Comparison of ENCODE assay signal across 19 mouse cellular contexts in the genomic region with DNA sequence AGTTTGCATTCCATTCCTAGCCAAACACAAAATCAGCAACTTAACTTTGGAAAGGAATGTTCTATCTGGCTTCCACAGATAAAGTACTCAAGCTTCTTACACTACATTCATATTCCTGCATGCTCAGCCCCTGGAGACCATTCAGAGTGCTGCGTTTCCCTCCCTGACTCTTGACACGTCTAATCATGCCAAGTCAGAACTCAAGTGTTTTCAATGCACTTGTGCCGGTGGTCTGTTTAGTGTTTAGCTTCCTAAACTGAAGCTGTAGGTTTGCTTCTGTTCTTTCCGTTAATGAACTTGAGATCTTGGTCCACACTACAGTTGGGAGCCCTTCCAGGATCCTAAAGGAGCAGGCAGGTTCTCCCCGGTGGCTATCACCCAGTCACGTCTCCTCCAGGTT.
DNase-seq lines count a peak whose midpoint lies in the region; ATAC-seq and TF ChIP-seq lines count a peak whose summit lies in the region.
"Had no signal": no experiment of that assay in that cellular context is flagged by ENCODE, and none has a peak within 500 bp of the region (broad histone marks: within the 10 kb centered on the region; RNA-seq: fewer than 3 reads in every experiment).

No protein-coding gene starts in this region.

- intact Hi-C loops in heart, postnatal 14 days (cut with DNase I): no loop called here
- intact Hi-C loops in heart, postnatal 10 days (cut with DNase I): no loop called here

- peak overlapping the region; percentile 44; the same call in 1 of the 2 replicates for H3K9ac ChIP-seq in heart, embryonic 13.5 days
- H3K9ac ChIP-seq in lung, embryonic 14.5 days: no peak overlapping the region
- H3K9ac ChIP-seq in midbrain, embryonic 15.5 days: no peak overlapping the region
- H3K9ac ChIP-seq: forebrain, embryonic 12.5 days; limb, embryonic 12.5 days; liver, embryonic 12.5 days had no signal

- no peak for DNase-seq in heart, postnatal 14 days
- DNase-seq in heart, postnatal 10 days: peak; percentile 37 to 43
- DNase-seq in lung, embryonic 14.5 days: peak; percentile 67
- peak; percentile 80 for DNase-seq in lung, postnatal 36 days
- no peak for DNase-seq in MN1 (ENCODE audit: low spot score)
- DNase-seq in left cerebral cortex, adult 18-20 months (ENCODE audit: low spot score in 2 of 2): no peak
- DNase-seq: B cell, adult 2 months; cerebellum, adult 2 months; kidney, postnatal 4 days; layer of hippocampus, adult 9-11 months; retina, postnatal 1 day; right cerebral cortex, postnatal 4 days; thymus, postnatal 4 days had no signal

- ATAC-seq in heart, embryonic 13.5 days (ENCODE audit: extremely low read depth, insufficient number of reproducible peaks, low FRiP score, low TSS enrichment): no peak
- ATAC-seq in lung, embryonic 14.5 days (ENCODE audit: insufficient read depth): peak; percentile 57
- ATAC-seq in midbrain, embryonic 15.5 days (replicated peaks): no peak
- ATAC-seq: liver, embryonic 12.5 days had no signal

- peak overlapping the region; percentile 50 for H3K4me2 ChIP-seq in heart, embryonic 13.5 days
- peak overlapping the region; percentile 24; the same call in 1 of the 2 replicates for H3K4me2 ChIP-seq in lung, embryonic 14.5 days
- H3K4me2 ChIP-seq in midbrain, embryonic 15.5 days: no peak overlapping the region
- H3K4me2 ChIP-seq: forebrain, embryonic 12.5 days; limb, embryonic 12.5 days; liver, embryonic 12.5 days; midbrain, embryonic 11.5 days had no signal

- no peak for TF ChIP-seq CTCF in lung, embryonic 14.5 days (IDR thresholded peaks at IDR 0.05; ENCODE audit: low read depth)

- H3K36me3 ChIP-seq in heart, embryonic 13.5 days: peaks cover 22% of the 10 kb centered on the region
- H3K36me3 ChIP-seq in lung, embryonic 14.5 days (ENCODE audit: insufficient read depth): peaks cover 27% of the 10 kb centered on the region
- H3K36me3 ChIP-seq in midbrain, embryonic 15.5 days (replicated peaks): no peaks in the 10 kb centered on the region
- H3K36me3 ChIP-seq: forebrain, embryonic 12.5 days had no signal

- H3K27ac ChIP-seq in heart, embryonic 13.5 days (replicated peaks): peak overlapping the region; percentile 92
- peak overlapping the region; percentile 62; the same call in 1 of the 2 replicates for H3K27ac ChIP-seq in lung, embryonic 14.5 days (ENCODE audit: low read depth)
- H3K27ac ChIP-seq in midbrain, embryonic 15.5 days: no peak overlapping the region
- H3K27ac ChIP-seq: forebrain, embryonic 12.5 days; limb, embryonic 12.5 days; liver, embryonic 12.5 days had no signal

- H3K9me3 ChIP-seq in heart, embryonic 13.5 days: no peaks in the 10 kb centered on the region
- H3K9me3 ChIP-seq in lung, embryonic 14.5 days (ENCODE audit: low read depth, low read length): no peaks in the 10 kb centered on the region
- no peaks in the 10 kb centered on the region for H3K9me3 ChIP-seq in midbrain, embryonic 15.5 days
- H3K9me3 ChIP-seq: forebrain, embryonic 12.5 days; limb, embryonic 12.5 days; liver, embryonic 12.5 days had no signal

- H3K27me3 ChIP-seq in heart, embryonic 13.5 days (replicated peaks): no peaks in the 10 kb centered on the region
- no peaks in the 10 kb centered on the region for H3K27me3 ChIP-seq in lung, embryonic 14.5 days (ENCODE audit: insufficient read depth, low read length)
- no peaks in the 10 kb centered on the region for H3K27me3 ChIP-seq in midbrain, embryonic 15.5 days (replicated peaks)
- H3K27me3 ChIP-seq: forebrain, embryonic 12.5 days; limb, embryonic 12.5 days; liver, embryonic 12.5 days had no signal

- 25% methylated on average over 6 of the region's 6 CpGs for WGBS in heart, embryonic 13.5 days
- 47% methylated on average over 6 of the region's 6 CpGs for WGBS in lung, embryonic 14.5 days
- WGBS in midbrain, embryonic 15.5 days: 90% methylated on average over 6 of the region's 6 CpGs

- H3K4me3 ChIP-seq in heart, embryonic 13.5 days: no peak overlapping the region
- H3K4me3 ChIP-seq in lung, embryonic 14.5 days (ENCODE audit: low read depth, low read length): no peak overlapping the region
- no peak overlapping the region for H3K4me3 ChIP-seq in midbrain, embryonic 15.5 days
- H3K4me3 ChIP-seq: forebrain, embryonic 12.5 days; limb, embryonic 12.5 days; liver, embryonic 12.5 days had no signal

- peaks cover 80% of the 10 kb centered on the region for H3K4me1 ChIP-seq in heart, embryonic 13.5 days
- H3K4me1 ChIP-seq in lung, embryonic 14.5 days (ENCODE audit: insufficient read depth): peaks cover 39% of the 10 kb centered on the region
- H3K4me1 ChIP-seq in midbrain, embryonic 15.5 days: peaks cover 4% of the 10 kb centered on the region; the same call in 1 of the 2 replicates
- H3K4me1 ChIP-seq: forebrain, embryonic 12.5 days had no signal

Comparison
In these comparisons a context has a peak if more than half of its experiments do, and no peak if none do; other contexts are left out.
1. DNase-seq: peak in heart, postnatal 10 days (2 of 2), lung, embryonic 14.5 days (single experiment) and lung, postnatal 36 days (single experiment); none in heart, postnatal 14 days (0 of 2), MN1 (single experiment) and left cerebral cortex, adult 18-20 months (0 of 2).